Comparison of ENCODE assay signal across 31 mouse cellular contexts in the genomic region with DNA sequence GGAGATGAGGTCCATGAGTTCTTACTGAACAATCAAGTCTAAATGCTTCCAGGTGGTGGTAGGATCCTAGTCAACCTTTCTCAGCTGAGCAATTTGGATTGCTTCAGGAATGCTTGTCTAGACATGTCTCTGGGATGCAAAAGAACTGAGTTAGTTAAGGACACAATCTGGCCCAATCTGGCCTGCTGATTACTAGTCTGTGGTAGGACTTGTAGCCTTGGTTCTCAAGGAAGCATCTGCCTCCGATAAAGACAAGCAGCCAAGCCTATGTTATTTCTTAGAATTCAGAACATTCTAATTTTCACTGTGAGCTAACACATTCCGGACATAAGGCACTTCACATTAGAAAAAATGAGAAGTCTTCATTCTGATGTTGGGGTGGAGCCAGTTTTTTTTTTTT.
A peak's percentile ranks its signal among the peaks of the same experiment; 100 is the strongest.
DNase-seq lines count a peak whose midpoint lies in the region; ATAC-seq and TF ChIP-seq lines count a peak whose summit lies in the region.
"Had no signal": no experiment of that assay in that cellular context is flagged by ENCODE, and none has a peak within 500 bp of the region (broad histone marks: within the 10 kb centered on the region; RNA-seq: fewer than 3 reads in every experiment).

No protein-coding gene starts in this region.

- no peaks in the 10 kb centered on the region for H3K9me3 ChIP-seq in MEL (replicated peaks; ENCODE audit: insufficient read depth, low read length)
- H3K9me3 ChIP-seq: embryonic facial prominence, embryonic 10.5 days; embryonic facial prominence, embryonic 13.5 days; forebrain, embryonic 12.5 days; heart, embryonic 10.5 days; heart, embryonic 13.5 days; hindbrain, embryonic 12.5 days; hindbrain, embryonic 15.5 days had no signal

- no peaks in the 10 kb centered on the region for H3K79me2 ChIP-seq in MEL (ENCODE audit: control insufficient read depth, insufficient read depth, low read length, poor library complexity)

- 0 out of 2 replicates have a peak, but pooled peaks have one; percentile 9 for ATAC-seq in neutrophil, adult 5-6 weeks (ENCODE audit: extremely low read depth, insufficient number of reproducible peaks, low FRiP score, poor library complexity, severe bottlenecking)
- ATAC-seq: CD4-positive, CD25-positive, alpha-beta regulatory T cell, adult 4 months; forebrain, embryonic 16.5 days; Patski had no signal

- no peak for TF ChIP-seq RAD21 in MEL (IDR thresholded peaks at IDR 0.05; ENCODE audit: low read depth, low read length)

- no peak overlapping the region for H3K4me3 ChIP-seq in MEL (ENCODE audit: control insufficient read depth in 1 of 2, insufficient read depth in 1 of 2, low read depth in 2 of 2, low read length in 2 of 2)
- H3K4me3 ChIP-seq: embryonic facial prominence, embryonic 10.5 days; embryonic facial prominence, embryonic 13.5 days; erythroblast, embryonic 14.5 days; forebrain, embryonic 12.5 days; heart, adult 2 months; heart, embryonic 10.5 days; heart, embryonic 13.5 days; hindbrain, embryonic 12.5 days; hindbrain, embryonic 15.5 days had no signal

- H3K27me3 ChIP-seq in MEL (ENCODE audit: control insufficient read depth in 1 of 2, insufficient read depth in 2 of 2, low read length in 2 of 2) = no peaks in the 10 kb centered on the region
- H3K27me3 ChIP-seq: embryonic facial prominence, embryonic 13.5 days; forebrain, embryonic 12.5 days; heart, embryonic 13.5 days; hindbrain, embryonic 12.5 days; hindbrain, embryonic 15.5 days; Patski had no signal

- no peak overlapping the region for H3K27ac ChIP-seq in MEL (ENCODE audit: control insufficient read depth, low read depth, low read length)
- H3K27ac ChIP-seq: embryonic facial prominence, embryonic 10.5 days; embryonic facial prominence, embryonic 13.5 days; forebrain, embryonic 12.5 days; heart, adult 2 months; heart, embryonic 10.5 days; heart, embryonic 13.5 days; hindbrain, embryonic 12.5 days; hindbrain, embryonic 15.5 days had no signal

- no peaks in the 10 kb centered on the region for H3K4me1 ChIP-seq in MEL (ENCODE audit: control insufficient read depth in 1 of 2, insufficient read depth in 2 of 2, low read length in 2 of 2)
- H3K4me1 ChIP-seq: embryonic facial prominence, embryonic 10.5 days; embryonic facial prominence, embryonic 13.5 days; forebrain, embryonic 12.5 days; heart, embryonic 10.5 days; heart, embryonic 13.5 days; hindbrain, embryonic 12.5 days; hindbrain, embryonic 15.5 days had no signal

- no peaks in the 10 kb centered on the region for H3K36me3 ChIP-seq in MEL (ENCODE audit: control insufficient read depth in 1 of 2, insufficient read depth in 2 of 2, low read length in 2 of 2)
- H3K36me3 ChIP-seq: embryonic facial prominence, embryonic 10.5 days; embryonic facial prominence, embryonic 13.5 days; forebrain, embryonic 12.5 days; heart, embryonic 10.5 days; heart, embryonic 13.5 days; hindbrain, embryonic 12.5 days; hindbrain, embryonic 15.5 days had no signal

- no peak for TF ChIP-seq CTCF in MEL (IDR thresholded peaks at IDR 0.05 in 2 of 3, conservative IDR thresholded peaks at IDR 0.05 in 1 of 3; ENCODE audit: control insufficient read depth in 1 of 3, insufficient read depth in 1 of 3, low read depth in 2 of 3, low read length in 3 of 3, poor library complexity in 1 of 3, severe bottlenecking in 1 of 3)

- no peak for TF ChIP-seq EP300 in MEL (IDR thresholded peaks at IDR 0.05; ENCODE audit: low read depth in 1 of 2, low read length in 2 of 2)

- TF ChIP-seq POLR2A in MEL (IDR thresholded peaks at IDR 0.05; ENCODE audit: control insufficient read depth in 1 of 2, insufficient read depth in 1 of 2, low read depth in 1 of 2, low read length in 2 of 2, poor library complexity in 1 of 2) = no peak

- H3K9ac ChIP-seq in MEL (ENCODE audit: control insufficient read depth, low read depth, low read length, poor library complexity, severe bottlenecking) = no peak overlapping the region
- H3K9ac ChIP-seq: embryonic facial prominence, embryonic 13.5 days; forebrain, embryonic 12.5 days; heart, embryonic 13.5 days; hindbrain, embryonic 12.5 days; hindbrain, embryonic 15.5 days had no signal

- peak; percentile 13 for DNase-seq in layer of hippocampus, adult 11-12 months (ENCODE audit: low spot score)
- no peak for DNase-seq in layer of hippocampus, adult 9-10 months (ENCODE audit: low spot score)
- DNase-seq in layer of hippocampus, adult 9-11 months = peak; percentile 40
- no peak for DNase-seq in layer of hippocampus, postnatal 36 days
- no peak for DNase-seq in MEL (ENCODE audit: low read depth, low spot score)
- DNase-seq in urinary bladder, adult 2 months (ENCODE audit: low spot score) = no peak
- no peak for DNase-seq in urinary bladder, postnatal 36 days (ENCODE audit: low spot score in 2 of 2)
- DNase-seq: adrenal gland, postnatal 10 days; adrenal gland, postnatal 36 days; cerebellum, adult 11 months; cerebellum, adult 2 months; cerebellum, postnatal 10 days; cerebellum, postnatal 36 days; embryo, embryonic 11 days; gastrocnemius, postnatal 10 days; gastrocnemius, postnatal 36 days; heart, adult 2 months; heart, postnatal 14 days; heart, postnatal 4 days had no signal

TF ChIP-seq in MEL, 35 proteins besides CTCF, POLR2A, EP300 and RAD21:
- TF ChIP-seq ZNF384 (IDR thresholded peaks at IDR 0.05; ENCODE audit: low read depth, low read length) (peak; percentile 66), ZMIZ1 (IDR thresholded peaks at IDR 0.05; ENCODE audit: low read depth, low read length) (no peak)

Comparison
In these comparisons a context has a peak if more than half of its experiments do, and no peak if none do; other contexts are left out.
1. DNase-seq: peak in layer of hippocampus, adult 11-12 months (single experiment) and layer of hippocampus, adult 9-11 months (single experiment); none in layer of hippocampus, adult 9-10 months (single experiment), layer of hippocampus, postnatal 36 days (0 of 2), MEL (single experiment), urinary bladder, adult 2 months (single experiment) and urinary bladder, postnatal 36 days (0 of 2).